Mouse (Mus musculus): ENCODE measurements around the gene Fbxo21.

DNA sequence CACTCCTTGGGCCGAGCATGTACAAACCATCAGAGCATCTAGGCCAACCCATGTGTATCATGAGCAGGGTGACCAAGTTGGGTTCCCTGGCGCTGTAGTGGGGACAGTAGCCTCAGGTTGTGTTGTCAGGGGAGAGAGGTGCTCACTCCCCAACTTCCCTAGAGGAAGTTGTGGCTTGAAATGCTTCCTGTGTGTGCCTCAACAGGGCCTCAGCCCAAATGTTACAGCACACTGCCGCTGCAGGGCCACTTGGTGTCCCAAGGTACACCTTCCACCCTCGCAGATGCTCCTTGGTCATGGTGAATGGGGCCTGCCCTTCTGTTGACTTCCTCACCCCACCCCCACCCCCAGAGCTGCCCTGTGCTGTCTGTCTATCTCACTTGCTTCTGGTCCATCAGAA, 71.9 kb downstream of the Fbxo21 start:
- TF ChIP-seq CTCF (IDR thresholded peaks at IDR 0.05; ENCODE audit: extremely low read depth, insufficient read length, insufficient replicate concordance, low read depth, low read length): no peak
- TF ChIP-seq POLR2A (IDR thresholded peaks at IDR 0.05; ENCODE audit: low read depth, low read length): no peak
